Comparison of ENCODE assay signal across 8 mouse cellular contexts in genomic region chr6:83356569-83357138, GRCm38 (mm10). TPM values are rescaled to one million over a fixed set of nuclear protein-coding genes. Genes with fewer than 3 reads are reported as not detected.
DNase-seq lines count a peak whose midpoint lies in the region; ATAC-seq and TF ChIP-seq lines count a peak whose summit lies in the region.

No protein-coding gene starts in this region.

- peaks cover 2% of the 10 kb centered on the region; the same call in 1 of the 2 replicates for H3K36me3 ChIP-seq in ES-Bruce4 (ENCODE audit: control insufficient read depth, insufficient read depth, low read length, poor library complexity, severe bottlenecking)
- H3K36me3 ChIP-seq in forebrain, embryonic 15.5 days, result peaks cover 30% of the 10 kb centered on the region
- peaks cover 71% of the 10 kb centered on the region for H3K36me3 ChIP-seq in lung, embryonic 14.5 days (ENCODE audit: insufficient read depth)

- ATAC-seq in forebrain, embryonic 15.5 days (replicated peaks), result peak; percentile 75
- peak; percentile 67; the same call in 1 of the 2 replicates for ATAC-seq in lung, embryonic 14.5 days (ENCODE audit: insufficient read depth)

- no peaks in the 10 kb centered on the region for H3K9me3 ChIP-seq in ES-Bruce4 (replicated peaks; ENCODE audit: control insufficient read depth, insufficient read depth, low read length, poor library complexity, severe bottlenecking)
- H3K9me3 ChIP-seq in forebrain, embryonic 15.5 days, result no peaks in the 10 kb centered on the region
- H3K9me3 ChIP-seq in lung, embryonic 14.5 days (ENCODE audit: low read depth, low read length), result no peaks in the 10 kb centered on the region

- H3K4me1 ChIP-seq in ES-Bruce4 (ENCODE audit: control insufficient read depth, insufficient read depth, low read length), result no peaks in the 10 kb centered on the region
- H3K4me1 ChIP-seq in forebrain, embryonic 15.5 days, result no peaks in the 10 kb centered on the region
- no peaks in the 10 kb centered on the region for H3K4me1 ChIP-seq in lung, embryonic 14.5 days (ENCODE audit: insufficient read depth)
- no peaks in the 10 kb centered on the region for H3K4me1 ChIP-seq in olfactory bulb, adult 2 months (ENCODE audit: control insufficient read depth, insufficient read depth, low read length)

- no peaks in the 10 kb centered on the region for H3K27me3 ChIP-seq in ES-Bruce4 (ENCODE audit: control insufficient read depth, insufficient read depth, low read length, poor library complexity, severe bottlenecking)
- no peaks in the 10 kb centered on the region for H3K27me3 ChIP-seq in forebrain, embryonic 15.5 days
- H3K27me3 ChIP-seq in lung, embryonic 14.5 days (ENCODE audit: insufficient read depth, low read length), result no peaks in the 10 kb centered on the region

- peak; percentile 92 for TF ChIP-seq CTCF in ES-Bruce4 (IDR thresholded peaks at IDR 0.05; ENCODE audit: low read depth, low read length)
- peak; percentile 98 for TF ChIP-seq CTCF in lung, embryonic 14.5 days (IDR thresholded peaks at IDR 0.05; ENCODE audit: low read depth)
- peak; percentile 97 for TF ChIP-seq CTCF in olfactory bulb, adult 2 months (IDR thresholded peaks at IDR 0.05; ENCODE audit: insufficient read depth, low read depth, low read length)

- TF ChIP-seq POLR2A in ES-Bruce4 (IDR thresholded peaks at IDR 0.05; ENCODE audit: insufficient read depth, low read length), result no peak
- no peak for TF ChIP-seq POLR2A in olfactory bulb, adult 2 months (IDR thresholded peaks at IDR 0.05; ENCODE audit: insufficient read depth, low read depth, low read length)

- intact Hi-C loops in heart, postnatal 25 days (cut with DNase I), result loop anchor here (1.0 to 2.0 kb wide), 2 partner anchors 156 to 316 kb away; no protein-coding TSS in a partner anchor

- no peak overlapping the region for H3K27ac ChIP-seq in ES-Bruce4 (ENCODE audit: insufficient read depth, low read length)
- H3K27ac ChIP-seq in forebrain, embryonic 15.5 days (replicated peaks), result no peak overlapping the region
- no peak overlapping the region for H3K27ac ChIP-seq in lung, embryonic 14.5 days (ENCODE audit: low read depth)
- no peak overlapping the region for H3K27ac ChIP-seq in olfactory bulb, adult 2 months (ENCODE audit: insufficient read depth, low read depth, low read length)

- no peak overlapping the region for H3K4me2 ChIP-seq in forebrain, embryonic 15.5 days (replicated peaks)
- H3K4me2 ChIP-seq in lung, embryonic 14.5 days, result no peak overlapping the region

- no peak for TF ChIP-seq EP300 in ES-Bruce4 (IDR thresholded peaks at IDR 0.05; ENCODE audit: insufficient read depth, low read depth, low read length)

- H3K9ac ChIP-seq in ES-Bruce4 (ENCODE audit: low read depth, poor library complexity, severe bottlenecking), result no peak overlapping the region
- H3K9ac ChIP-seq in forebrain, embryonic 15.5 days (replicated peaks), result no peak overlapping the region
- H3K9ac ChIP-seq in lung, embryonic 14.5 days, result no peak overlapping the region

- peak; percentile 65 for DNase-seq in c-Kit-positive CD71-positive TER-119-negative erythroid progenitor cells, embryonic 14.5 days (ENCODE audit: low read depth)
- DNase-seq in heart, postnatal 25 days (ENCODE audit: low spot score), result peak; percentile 56
- peak; percentile 84 for DNase-seq in layer of hippocampus, adult 11-12 months (ENCODE audit: low spot score)
- DNase-seq in lung, embryonic 14.5 days, result peak; percentile 93
- DNase-seq in thymus, adult 18-20 months, result peak; percentile 44 to 50

- H3K4me3 ChIP-seq in ES-Bruce4 (ENCODE audit: low read depth, low read length), result no peak overlapping the region
- H3K4me3 ChIP-seq in forebrain, embryonic 15.5 days, result no peak overlapping the region
- no peak overlapping the region for H3K4me3 ChIP-seq in lung, embryonic 14.5 days (ENCODE audit: low read depth, low read length)
- H3K4me3 ChIP-seq in olfactory bulb, adult 2 months (ENCODE audit: insufficient read depth, low read depth, low read length), result no peak overlapping the region

- 29% methylated on average over 7 of the region's 7 CpGs for WGBS in forebrain, embryonic 15.5 days
- WGBS in lung, embryonic 14.5 days, result 25% methylated on average over 7 of the region's 7 CpGs
- WGBS in olfactory bulb, adult 2 months, result 21% methylated on average over 7 of the region's 7 CpGs

RNA-seq across cellular contexts. Expression of gene Bola3, which starts 7.7 kb away (rescaled TPM):
- 37.9 and 38.1 TPM in 2 replicates for polyA plus RNA-seq in ES-Bruce4 (2011; ENCODE audit: insufficient read depth, insufficient read length, low read depth, missing spikeins)
- polyA plus RNA-seq in forebrain, embryonic 15.5 days (2015; fragmentation: Nextera tagmentation; extraction: Ambion mirVana), result 58.8 and 59.7 TPM in 2 replicates
- total RNA-seq in heart, postnatal 25 days (2021), result 100 to 1,000 TPM; 371 to 393 TPM
- 144 and 151 TPM in 2 replicates for polyA plus RNA-seq in lung, embryonic 14.5 days (2014; fragmentation: Nextera tagmentation; extraction: Ambion mirVana)
- not detected in 2 replicates for polyA plus RNA-seq in olfactory bulb, adult 2 months (2012; ENCODE audit: insufficient read depth, insufficient read length, low replicate concordance, missing spikeins)

RNA-seq across cellular contexts. Expression of gene Mob1a, which starts 30.8 kb away (rescaled TPM):
- polyA plus RNA-seq in ES-Bruce4 (2011; ENCODE audit: insufficient read depth, insufficient read length, low read depth, missing spikeins), result 49.5 and 62.1 TPM in 2 replicates
- 32.4 and 32.8 TPM in 2 replicates for polyA plus RNA-seq in forebrain, embryonic 15.5 days (2015; fragmentation: Nextera tagmentation; extraction: Ambion mirVana)
- 10 to 100 TPM; 24.9 to 25.0 TPM for total RNA-seq in heart, postnatal 25 days (2021)
- polyA plus RNA-seq in lung, embryonic 14.5 days (2014; fragmentation: Nextera tagmentation; extraction: Ambion mirVana), result 93.1 and 93.6 TPM in 2 replicates
- not detected in 2 replicates for polyA plus RNA-seq in olfactory bulb, adult 2 months (2012; ENCODE audit: insufficient read depth, insufficient read length, low replicate concordance, missing spikeins)

RNA-seq across cellular contexts. Expression of gene Mthfd2, which starts 30.9 kb away (rescaled TPM):
- polyA plus RNA-seq in ES-Bruce4 (2011; ENCODE audit: insufficient read depth, insufficient read length, low read depth, missing spikeins), result 58.4 and 63.8 TPM in 2 replicates
- 25.4 and 25.6 TPM in 2 replicates for polyA plus RNA-seq in forebrain, embryonic 15.5 days (2015; fragmentation: Nextera tagmentation; extraction: Ambion mirVana)
- total RNA-seq in heart, postnatal 25 days (2021), result 1 to 10 TPM; 2.4 to 2.6 TPM
- polyA plus RNA-seq in lung, embryonic 14.5 days (2014; fragmentation: Nextera tagmentation; extraction: Ambion mirVana), result 41.6 and 47.3 TPM in 2 replicates
- not detected in 2 replicates for polyA plus RNA-seq in olfactory bulb, adult 2 months (2012; ENCODE audit: insufficient read depth, insufficient read length, low replicate concordance, missing spikeins)

Comparison
In these comparisons a context has a peak if more than half of its experiments do, and no peak if none do; other contexts are left out.
1. RNA of gene Bola3, which starts 7.7 kb away (polyA plus RNA-seq): 144 to 151 TPM in lung, embryonic 14.5 days, 58.8 to 59.7 TPM in forebrain, embryonic 15.5 days and 37.9 to 38.1 TPM in ES-Bruce4; not detected in olfactory bulb, adult 2 months; every median in the first group is over 10 times any median in the second.
2. Peak in every context shown above with its lines, with median percentiles within 50 percentile points of each other: CTCF ChIP-seq and DNase-seq.